Mouse (Mus musculus) brain, embryonic 14.5 days (tissue): Measurements from ENCODE around the gene Gm5134.

Experiments used
- CTCF ChIP-seq: fragments of 200-500 bp; IDR thresholded peaks from 2 replicates; pipeline ENCODE4 v1.5.1; 2012; ENCODE audit warnings: inconsistent platforms, mild to moderate bottlenecking, moderate library complexity, borderline replicate concordance; ENCODE audit not compliant: insufficient read depth, insufficient read length; ENCODE audit errors: extremely low read depth
- POLR2A ChIP-seq: fragments of 200-500 bp; IDR thresholded peaks from 2 replicates; pipeline ENCODE4 v1.6.1; 2012; ENCODE audit warnings: mild to moderate bottlenecking, inconsistent platforms, borderline replicate concordance; ENCODE audit not compliant: poor library complexity, insufficient read depth, insufficient read length, severe bottlenecking; ENCODE audit errors: extremely low read depth

DNA sequence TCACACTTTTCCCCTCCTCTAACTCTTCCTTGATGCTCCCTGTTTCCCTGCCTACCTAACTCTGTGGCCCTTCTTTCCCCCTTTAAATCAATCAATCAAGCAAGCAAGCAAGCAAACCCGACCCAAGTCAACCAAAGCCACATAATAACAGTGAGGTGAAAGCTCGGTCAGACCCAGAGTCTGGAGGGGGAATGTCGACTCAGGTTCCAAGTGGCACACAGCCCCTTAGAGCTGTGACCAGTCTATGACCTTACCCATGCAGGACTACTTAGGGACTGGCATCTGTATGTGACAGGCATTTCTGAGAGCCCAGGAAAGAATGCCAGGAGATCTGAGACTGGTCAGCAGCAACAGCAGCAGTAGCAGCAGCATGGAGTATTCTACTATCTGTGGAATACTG is 42.0 kb downstream of the Gm5134 start:
- TF ChIP-seq CTCF (no peak), POLR2A (no peak)
